Mouse (Mus musculus) left cerebral cortex, adult 18-20 months (tissue): Measurements from ENCODE around the gene Trpc6. TPM values are rescaled to one million over a fixed set of nuclear protein-coding genes. Genes with fewer than 3 reads are reported as not detected.
A peak's percentile ranks its signal among the peaks of the same experiment; 100 is the strongest.

Source experiments
- DNase-seq, 2 experiments: peaks; one replicate each; pipeline ENCODE4 v3.0.0; 2021 to 2022; ENCODE audit warnings: low spot score in 2 of 2, mixed read lengths in 1 of 2
- long read RNA-seq, 2 experiments: library from polyadenylated mRNA; stranded (forward); transcript quantifications; one replicate each; pipeline ENCODE4 v2.0.0; 2021
- total RNA-seq, 2 experiments: library from RNA; stranded (reverse); gene quantifications; 2 replicates each; pipeline ENCODE4 v1.2.3; 2021

Trpc6 gene
- 10 to 100 TPM; 26.2 to 31.4 TPM for total RNA-seq
- long read RNA-seq, experiment 1, transcript Trpc6-201 (13 exons, 3,259 nt): major isoform, 9 of 16 reads
- long read RNA-seq, experiment 1, partial matches to known transcripts: 2 of 16 reads
- long read RNA-seq, experiment 1, other reads (novel, unspliced or antisense): 4 of 16 reads
- long read RNA-seq, experiment 2, transcript Trpc6-201 (13 exons, 3,259 nt): major isoform, 8 of 12 reads
- long read RNA-seq, experiment 2, partial matches to known transcripts: 0 of 12 reads
- long read RNA-seq, experiment 2, other reads (novel, unspliced or antisense): 3 of 12 reads

- DNase-seq: peak; percentile 23 to 39
These were observed at the start of gene Trpc6 for GRCm38 (mm10) chr9:8544041-8544794. Trpc6 (plus strand) TSS chr9:8544142.

GRCm38 (mm10) chr9:8520911-8521310, 23.0 kb upstream of the Trpc6 start:
- DNase-seq: no peak

GRCm38 (mm10) chr9:8533670-8534069, 10.3 kb upstream of the Trpc6 start:
- DNase-seq: no peak

- no peak for DNase-seq
These were observed 1.3 kb downstream of the Trpc6 start for GRCm38 (mm10) chr9:8545236-8545635.

- DNase-seq: no peak
These were observed 14.6 kb downstream of the Trpc6 start for GRCm38 (mm10) chr9:8558574-8558973.

GRCm38 (mm10) chr9:8592618-8593017, 48.7 kb downstream of the Trpc6 start:
- DNase-seq: peak; percentile 12 to 27

- DNase-seq: peak in 1 of 2 experiments; percentile 57
These were observed 53.1 kb downstream of the Trpc6 start for GRCm38 (mm10) chr9:8597089-8597488.

GRCm38 (mm10) chr9:8606816-8607491, 63.0 kb downstream of the Trpc6 start:
- DNase-seq: no peak

- no peak for DNase-seq
These were observed 90.4 kb downstream of the Trpc6 start for GRCm38 (mm10) chr9:8634344-8634743.

- no peak for DNase-seq
These were observed 99.5 kb downstream of the Trpc6 start for GRCm38 (mm10) chr9:8643453-8643852.

GRCm38 (mm10) chr9:8655347-8655746, 111.4 kb downstream of the Trpc6 start:
- DNase-seq: no peak

GRCm38 (mm10) chr9:8672944-8673343, 129.0 kb downstream of the Trpc6 start:
- no peak for DNase-seq

GRCm38 (mm10) chr9:8676607-8677006, 132.7 kb downstream of the Trpc6 start:
- DNase-seq: no peak

GRCm38 (mm10) chr9:8693177-8693576, 149.2 kb downstream of the Trpc6 start:
- no peak for DNase-seq

GRCm38 (mm10) chr9:8700669-8701068, 156.7 kb downstream of the Trpc6 start:
- peak; percentile 88 to 94 for DNase-seq

GRCm38 (mm10) chr9:8703516-8703915, 159.6 kb downstream of the Trpc6 start:
- DNase-seq: no peak

GRCm38 (mm10) chr9:8703956-8704355, 160.0 kb downstream of the Trpc6 start:
- no peak for DNase-seq

GRCm38 (mm10) chr9:8710052-8710739, 166.3 kb downstream of the Trpc6 start:
- no peak for DNase-seq

GRCm38 (mm10) chr9:8719017-8719416, 175.1 kb downstream of the Trpc6 start:
- DNase-seq: no peak

- no peak for DNase-seq
These were observed 185.1 kb downstream of the Trpc6 start for GRCm38 (mm10) chr9:8729056-8729455.
